Mouse (Mus musculus): Measurements from ENCODE around the gene Bckdha.

- no peak for TF ChIP-seq GATA1 (IDR thresholded peaks at IDR 0.05; ENCODE audit: low read length)
- TF ChIP-seq TAL1 (IDR thresholded peaks at IDR 0.05; ENCODE audit: low read length): no peak
These were observed 21.2 kb upstream of the Bckdha start for GRCm38 (mm10) chr7:25679971-25680370.

Data from erythroblast, embryonic 14.5 days (primary cell).